Mouse (Mus musculus): ENCODE data around the gene Dolk. TPM values are rescaled to one million over a fixed set of nuclear protein-coding genes. Genes with fewer than 3 reads are reported as not detected.

Gene Dolk
- total RNA-seq, 2 experiments from 2014 or later = 25.8 to 28.8 TPM

DNA sequence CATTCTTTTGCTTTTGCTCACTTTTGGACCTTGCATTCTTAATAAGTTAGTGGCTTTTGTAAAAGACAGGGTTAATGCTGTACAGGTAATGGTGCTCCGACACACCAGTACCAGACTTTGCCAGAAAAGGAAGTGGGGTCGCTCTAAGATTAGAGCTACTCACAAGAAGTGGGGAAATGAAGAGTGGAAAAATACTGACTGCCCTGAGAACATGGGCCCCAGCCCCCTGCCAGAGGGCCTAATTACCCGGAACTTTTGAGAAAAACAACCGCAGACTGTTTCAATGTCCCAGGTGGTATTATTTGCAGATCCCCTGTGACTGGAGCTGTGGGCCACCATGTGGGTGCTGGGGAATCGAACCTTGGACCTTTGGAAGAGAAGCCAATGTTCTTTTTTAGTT, 50.5 kb downstream of the Dolk start:
- DNase-seq (ENCODE audit: extremely low spot score in 1 of 2, low spot score in 2 of 2) = no peak
- intact Hi-C loops (cut with DNase I) = no loop called here

Other genes with a start within 250 kb of the Dolk start
- 10 to 100 TPM; 50.0 to 52.1 TPM for gene Wdr34, start 237.5 kb downstream of the Dolk start, total RNA-seq (2021)
- gene Set, start 229.0 kb downstream of the Dolk start, total RNA-seq (2021) = 100 to 1,000 TPM; 219 to 220 TPM
- 1 to 10 TPM; 1.6 TPM for gene Pkn3, start 208.7 kb downstream of the Dolk start, total RNA-seq (2021)
- gene Zdhhc12, start 192.7 kb downstream of the Dolk start, total RNA-seq (2021) = 10 to 100 TPM; 16.8 to 20.8 TPM
- 100 to 1,000 TPM; 110 to 116 TPM for gene Zer1, start 161.7 kb downstream of the Dolk start, total RNA-seq (2021)
- 10 to 100 TPM; 60.4 to 71.5 TPM for gene Tbc1d13, start 152.6 kb downstream of the Dolk start, total RNA-seq (2021)
- gene Endog, start 114.8 kb downstream of the Dolk start, total RNA-seq (2021) = 10 to 100 TPM; 18.6 to 23.3 TPM
- gene Spout1, start 107.9 kb downstream of the Dolk start, total RNA-seq (2021) = 10 to 100 TPM; 37.0 to 40.3 TPM
- 10 to 100 TPM; 13.1 to 15.8 TPM for gene Kyat1, start 80.5 kb downstream of the Dolk start, total RNA-seq (2021)
- 10 to 100 TPM; 47.8 to 51.9 TPM for gene Lrrc8a, start 48.6 kb downstream of the Dolk start, total RNA-seq (2021)
- gene Gm28035, start 45.8 kb downstream of the Dolk start, total RNA-seq (2021) = 1 to 10 TPM; 6.3 to 7.3 TPM
- 10 to 100 TPM; 14.2 to 14.6 TPM for gene Phyhd1, start 20.1 kb downstream of the Dolk start, total RNA-seq (2021)
- not detected for gene Gm28038, start 5.3 kb downstream of the Dolk start, total RNA-seq (2021)
- 10 to 100 TPM; 23.7 to 23.9 TPM for gene Nup188, start 63 bp upstream of the Dolk start, total RNA-seq (2021)
- 100 to 1,000 TPM; 219 to 230 TPM for gene Sh3glb2, start 73.0 kb upstream of the Dolk start, total RNA-seq (2021)
- gene Miga2, start 77.9 kb upstream of the Dolk start, total RNA-seq (2021) = 100 to 1,000 TPM in 1 of 2 experiments, 10 to 100 TPM in 1; 95.4 to 108 TPM
- 10 to 100 TPM; 35.6 to 36.4 TPM for gene Dolpp1, start 105.9 kb upstream of the Dolk start, total RNA-seq (2021)
- 10 to 100 TPM; 39.7 to 40.3 TPM for gene Crat, start 129.5 kb upstream of the Dolk start, total RNA-seq (2021)
- 100 to 1,000 TPM; 144 to 145 TPM for gene Ptpa, start 129.7 kb upstream of the Dolk start, total RNA-seq (2021)
- gene Ier5l, start 187.9 kb upstream of the Dolk start, total RNA-seq (2021) = 1 to 10 TPM; 7.8 to 9.8 TPM

Measured in left cerebral cortex, postnatal 10 days (tissue).